Mouse (Mus musculus) bone marrow, adult 2 months (tissue): ENCODE data around the gene Gmpr2. TPM values are rescaled to one million over a fixed set of nuclear protein-coding genes. Genes with fewer than 3 reads are reported as not detected.
A peak's percentile ranks its signal among the peaks of the same experiment; 100 is the strongest.

Experiments
- H3K27ac ChIP-seq: fragments of 200-500 bp; 2 replicates; pipeline ENCODE4 v1.5.1; 2012; ENCODE audit warnings: low read depth, mild to moderate bottlenecking, control low read depth, inconsistent platforms, low read length; ENCODE audit not compliant: control insufficient read depth, poor library complexity, insufficient read depth
- H3K4me1 ChIP-seq: fragments of 200-500 bp; 2 replicates; pipeline ENCODE4 v1.6.1; 2011; ENCODE audit warnings: low read length; ENCODE audit not compliant: control insufficient read depth, insufficient read depth
- H3K4me3 ChIP-seq: fragments of 200-500 bp; replicated peaks from 2 replicates; pipeline ENCODE3; 2011; ENCODE audit warnings: mild to moderate bottlenecking, low read depth, low read length, control low read depth; ENCODE audit not compliant: control insufficient read depth
- CTCF ChIP-seq: fragments of 200-500 bp; IDR thresholded peaks from 2 replicates; pipeline ENCODE4 v1.5.1; 2011; ENCODE audit warnings: low read length, control low read depth; ENCODE audit not compliant: control insufficient read depth, insufficient read depth
- POLR2A ChIP-seq: fragments of 200-500 bp; IDR thresholded peaks from 2 replicates; pipeline ENCODE4 v1.6.1; 2011; ENCODE audit warnings: low read depth, mild to moderate bottlenecking, control low read depth, low read length, borderline replicate concordance; ENCODE audit not compliant: control insufficient read depth
- WGBS: fragments of 180-500 bp; shearing (Covaris S2); methylation state at CpG from one replicate; pipeline ENCODE4 v1.1.7; 2018; 5-methylcytosine and 5-hydroxymethylcytosine counted together
- polyA plus RNA-seq: library from polyadenylated mRNA; stranded (reverse); fragments of >200 nt; gene quantifications from 2 replicates; pipeline ENCODE4 v1.2.4, GENCODE M21; 2011; ENCODE audit warnings: low replicate concordance; ENCODE audit not compliant: missing spikeins, insufficient read depth, insufficient read length

Gmpr2 gene
- polyA plus RNA-seq, 1 experiment = 18.3 TPM

- WGBS = 4% methylated on average over 8 of the region's 8 CpGs
- H3K4me1 ChIP-seq = peaks cover 12% of the 10 kb centered on the region
- TF ChIP-seq POLR2A = no peak
- TF ChIP-seq CTCF = no peak
- peak overlapping the region; percentile 21 for H3K4me3 ChIP-seq
- peak overlapping the region; percentile 78; the same call in 1 of the 2 replicates for H3K27ac ChIP-seq
These were observed 52.7 kb downstream of the Gmpr2 start for GRCm38 (mm10) chr14:55724411-55724871.

- Histone ChIP-seq H3K4me1 (peaks cover 12% of the 10 kb centered on the region), H3K4me3 (no peak overlapping the region), H3K27ac (no peak overlapping the region)
- TF ChIP-seq CTCF (no peak), POLR2A (no peak)
These were observed 54.5 kb downstream of the Gmpr2 start for GRCm38 (mm10) chr14:55726261-55726660.

GRCm38 (mm10) chr14:55727889-55728685 lies 56.3 kb downstream of the Gmpr2 start:
- peaks cover 10% of the 10 kb centered on the region for H3K4me1 ChIP-seq
- H3K4me3 ChIP-seq = no peak overlapping the region
- no peak for TF ChIP-seq POLR2A
- WGBS = 44% methylated on average over 8 of the region's 8 CpGs
- peak overlapping the region; percentile 50; the same call in 1 of the 2 replicates for H3K27ac ChIP-seq

Other genes with a start within 250 kb of the Gmpr2 start
- gene Dhrs4, start 193.2 kb upstream of the Gmpr2 start, polyA plus RNA-seq = 39.2 and 47.3 TPM in 2 replicates
- gene Carmil3, start 181.3 kb upstream of the Gmpr2 start, polyA plus RNA-seq = 0.79 and 3.5 TPM in 2 replicates
- not detected in 2 replicates for gene Cpne6, start 161.5 kb upstream of the Gmpr2 start, polyA plus RNA-seq
- 0.25 and 0.70 TPM in 2 replicates for gene Nrl, start 147.0 kb upstream of the Gmpr2 start, polyA plus RNA-seq
- 42.6 and 60.8 TPM in 2 replicates for gene Pck2, start 131.7 kb upstream of the Gmpr2 start, polyA plus RNA-seq
- 26.4 and 42.3 TPM in 2 replicates for gene Dcaf11, start 111.9 kb upstream of the Gmpr2 start, polyA plus RNA-seq
- gene A730061H03Rik, start 111.5 kb upstream of the Gmpr2 start, polyA plus RNA-seq = not detected in 2 replicates
- gene Fitm1, start 96.3 kb upstream of the Gmpr2 start, polyA plus RNA-seq = not detected in 2 replicates
- 187 and 268 TPM in 2 replicates for gene Psme1, start 93.8 kb upstream of the Gmpr2 start, polyA plus RNA-seq
- gene Emc9, start 86.6 kb upstream of the Gmpr2 start, polyA plus RNA-seq = 12.3 and 48.5 TPM in 2 replicates
- 152 and 175 TPM in 2 replicates for gene Psme2, start 80.8 kb upstream of the Gmpr2 start, polyA plus RNA-seq
- 79.5 and 160 TPM in 2 replicates for gene Rnf31, start 80.2 kb upstream of the Gmpr2 start, polyA plus RNA-seq
- gene Irf9, start 68.4 kb upstream of the Gmpr2 start, polyA plus RNA-seq = 60.8 and 84.3 TPM in 2 replicates
- gene Rec8, start 53.9 kb upstream of the Gmpr2 start, polyA plus RNA-seq = 13.2 and 28.5 TPM in 2 replicates
- 24.9 and 49.5 TPM in 2 replicates for gene Ipo4, start 36.0 kb upstream of the Gmpr2 start, polyA plus RNA-seq
- 2.0 and 5.8 TPM in 2 replicates for gene Gm49378, start 34.0 kb upstream of the Gmpr2 start, polyA plus RNA-seq
- 37.9 and 46.7 TPM in 2 replicates for gene Tm9sf1, start 28.1 kb upstream of the Gmpr2 start, polyA plus RNA-seq
- 0.77 and 4.0 TPM in 2 replicates for gene Tssk4, start 21.8 kb upstream of the Gmpr2 start, polyA plus RNA-seq
- 23.2 and 50.4 TPM in 2 replicates for gene Mdp1, start 11.4 kb upstream of the Gmpr2 start, polyA plus RNA-seq
- gene Nedd8, start 183 bp downstream of the Gmpr2 start, polyA plus RNA-seq = 173 and 183 TPM in 2 replicates
- gene Tinf2, start 9.9 kb downstream of the Gmpr2 start, polyA plus RNA-seq = 25.4 and 38.1 TPM in 2 replicates
- 1.1 and 5.1 TPM in 2 replicates for gene Tgm1, start 42.0 kb downstream of the Gmpr2 start, polyA plus RNA-seq
- 16.0 and 24.5 TPM in 2 replicates for gene Rabggta, start 50.3 kb downstream of the Gmpr2 start, polyA plus RNA-seq
- gene Dhrs1, start 73.7 kb downstream of the Gmpr2 start, polyA plus RNA-seq = 24.4 and 25.9 TPM in 2 replicates
- gene Nop9, start 73.8 kb downstream of the Gmpr2 start, polyA plus RNA-seq = 14.3 and 14.5 TPM in 2 replicates
- gene Cideb, start 86.5 kb downstream of the Gmpr2 start, polyA plus RNA-seq = 1.6 TPM in 1 of 2 replicates, not detected in the other
- gene Ltb4r2, start 89.5 kb downstream of the Gmpr2 start, polyA plus RNA-seq = 2.8 and 6.5 TPM in 2 replicates
- 34.1 and 77.0 TPM in 2 replicates for gene Ltb4r1, start 94.0 kb downstream of the Gmpr2 start, polyA plus RNA-seq
- gene Adcy4, start 112.2 kb downstream of the Gmpr2 start, polyA plus RNA-seq = 2.3 and 4.7 TPM in 2 replicates
- gene Ripk3, start 116.9 kb downstream of the Gmpr2 start, polyA plus RNA-seq = 27.7 and 38.9 TPM in 2 replicates
- 4.0 and 5.6 TPM in 2 replicates for gene Nfatc4, start 151.2 kb downstream of the Gmpr2 start, polyA plus RNA-seq
- gene Nynrin, start 182.1 kb downstream of the Gmpr2 start, polyA plus RNA-seq = 0.93 and 1.3 TPM in 2 replicates
- gene Cbln3, start 212.5 kb downstream of the Gmpr2 start, polyA plus RNA-seq = not detected in 2 replicates
- gene Khnyn, start 213.0 kb downstream of the Gmpr2 start, polyA plus RNA-seq = 12.6 and 28.3 TPM in 2 replicates
- gene Sdr39u1, start 228.4 kb downstream of the Gmpr2 start, polyA plus RNA-seq = 3.0 and 3.1 TPM in 2 replicates